ENCODE assay signal across 12 mouse cellular contexts in the genomic region with DNA sequence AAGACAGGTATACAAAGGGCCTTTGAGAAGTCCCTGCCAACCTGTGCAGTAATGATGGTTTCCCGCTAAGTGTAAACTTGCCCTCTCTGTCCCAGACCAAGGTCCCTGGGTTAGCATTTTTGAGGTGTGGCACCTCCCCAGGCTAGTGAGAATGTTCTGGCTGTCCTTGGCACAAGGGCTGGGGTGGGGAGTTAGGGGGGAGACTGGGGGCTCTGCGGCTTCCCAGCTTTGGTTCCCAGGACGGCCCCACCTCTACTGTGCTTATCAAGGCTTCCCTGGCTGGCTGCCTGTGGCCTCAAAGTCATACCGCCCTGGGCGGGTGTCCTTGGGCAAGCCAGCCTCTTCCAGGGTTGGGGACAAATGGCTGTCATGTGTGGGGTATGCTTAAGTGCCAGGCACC. TPM values are rescaled to one million over a fixed set of nuclear protein-coding genes. Genes with fewer than 3 reads are reported as not detected.
DNase-seq lines count a peak whose midpoint lies in the region; ATAC-seq and TF ChIP-seq lines count a peak whose summit lies in the region.
"Had no signal": no experiment of that assay in that cellular context is flagged by ENCODE, and none has a peak within 500 bp of the region (broad histone marks: within the 10 kb centered on the region; RNA-seq: fewer than 3 reads in every experiment).

No protein-coding gene starts in this region.

- H3K36me3 ChIP-seq in kidney, adult 2 months (ENCODE audit: control insufficient read depth, insufficient read depth, low read length) = no peaks in the 10 kb centered on the region
- H3K36me3 ChIP-seq in embryonic facial prominence, embryonic 10.5 days (replicated peaks) = no peaks in the 10 kb centered on the region
- no peaks in the 10 kb centered on the region for H3K36me3 ChIP-seq in intestine, embryonic 15.5 days
- no peaks in the 10 kb centered on the region for H3K36me3 ChIP-seq in forebrain, embryonic 13.5 days (ENCODE audit: poor library complexity, severe bottlenecking)
- H3K36me3 ChIP-seq: midbrain, embryonic 15.5 days had no signal

- no peaks in the 10 kb centered on the region for H3K27me3 ChIP-seq in kidney, adult 2 months (replicated peaks; ENCODE audit: control insufficient read depth, insufficient read depth, low read length)
- H3K27me3 ChIP-seq in embryonic facial prominence, embryonic 10.5 days (replicated peaks; ENCODE audit: low read depth, poor library complexity, severe bottlenecking) = peaks cover 4% of the 10 kb centered on the region; the same call in 1 of the 2 replicates
- H3K27me3 ChIP-seq in intestine, embryonic 15.5 days (replicated peaks) = no peaks in the 10 kb centered on the region
- no peaks in the 10 kb centered on the region for H3K27me3 ChIP-seq in forebrain, embryonic 13.5 days
- H3K27me3 ChIP-seq: midbrain, embryonic 15.5 days had no signal

- peak; percentile 34 for DNase-seq in kidney, adult 2 months
- DNase-seq in kidney, adult 8-10 months = no peak
- DNase-seq in embryonic facial prominence, embryonic 10.5 days (ENCODE audit: low spot score) = no peak
- DNase-seq in cerebellum, postnatal 25 days = no peak
- no peak for DNase-seq in cerebellum, adult 11 months
- DNase-seq: layer of hippocampus, postnatal 36 days; right cerebral cortex, adult 18-20 months had no signal

- H3K4me2 ChIP-seq in intestine, embryonic 15.5 days (replicated peaks) = no peak overlapping the region
- H3K4me2 ChIP-seq in forebrain, embryonic 13.5 days = no peak overlapping the region
- H3K4me2 ChIP-seq: midbrain, embryonic 15.5 days had no signal

- peaks cover 10% of the 10 kb centered on the region for H3K4me1 ChIP-seq in kidney, adult 2 months (ENCODE audit: control insufficient read depth, insufficient read depth, low read length)
- H3K4me1 ChIP-seq in embryonic facial prominence, embryonic 10.5 days = peaks cover 61% of the 10 kb centered on the region
- H3K4me1 ChIP-seq in intestine, embryonic 15.5 days (replicated peaks) = peaks cover 40% of the 10 kb centered on the region
- H3K4me1 ChIP-seq in forebrain, embryonic 13.5 days = peaks cover 15% of the 10 kb centered on the region
- H3K4me1 ChIP-seq: midbrain, embryonic 15.5 days had no signal

- TF ChIP-seq CTCF in kidney, adult 2 months (conservative IDR thresholded peaks at IDR 0.05; ENCODE audit: insufficient read depth, insufficient read length, low read depth, low read length) = no peak

- 60% methylated on average over 5 of the region's 5 CpGs for WGBS in kidney, adult 2 months
- WGBS in embryonic facial prominence, embryonic 10.5 days = 75% methylated on average over 5 of the region's 5 CpGs
- 48% methylated on average over 5 of the region's 5 CpGs for WGBS in intestine, embryonic 15.5 days
- 76% methylated on average over 5 of the region's 5 CpGs for WGBS in forebrain, embryonic 13.5 days

- H3K4me3 ChIP-seq in kidney, adult 2 months (ENCODE audit: insufficient read depth, low read depth, low read length) = no peak overlapping the region
- no peak overlapping the region for H3K4me3 ChIP-seq in embryonic facial prominence, embryonic 10.5 days
- no peak overlapping the region for H3K4me3 ChIP-seq in intestine, embryonic 15.5 days (replicated peaks)
- no peak overlapping the region for H3K4me3 ChIP-seq in forebrain, embryonic 13.5 days
- H3K4me3 ChIP-seq: midbrain, embryonic 15.5 days had no signal

- ATAC-seq in intestine, embryonic 15.5 days = peak; percentile 83
- ATAC-seq in megakaryocyte-erythroid progenitor cell, adult 5-6 weeks (replicated peaks; ENCODE audit: low FRiP score, low TSS enrichment, poor library complexity, severe bottlenecking) = peak; percentile 59
- ATAC-seq in forebrain, embryonic 13.5 days = no peak
- ATAC-seq: midbrain, embryonic 15.5 days had no signal

- H3K9me3 ChIP-seq in embryonic facial prominence, embryonic 10.5 days = no peaks in the 10 kb centered on the region
- H3K9me3 ChIP-seq in intestine, embryonic 15.5 days = no peaks in the 10 kb centered on the region
- H3K9me3 ChIP-seq in forebrain, embryonic 13.5 days (replicated peaks) = no peaks in the 10 kb centered on the region
- H3K9me3 ChIP-seq: midbrain, embryonic 15.5 days had no signal

- no peak for TF ChIP-seq POLR2A in kidney, adult 2 months (IDR thresholded peaks at IDR 0.05; ENCODE audit: low read depth, low read length)

- peak overlapping the region; percentile 48 for H3K27ac ChIP-seq in kidney, adult 2 months (ENCODE audit: insufficient read depth, low read depth, low read length)
- peak overlapping the region; percentile 67 for H3K27ac ChIP-seq in embryonic facial prominence, embryonic 10.5 days (replicated peaks)
- H3K27ac ChIP-seq in intestine, embryonic 15.5 days = peak overlapping the region; percentile 57
- H3K27ac ChIP-seq in forebrain, embryonic 13.5 days = no peak overlapping the region
- H3K27ac ChIP-seq: midbrain, embryonic 15.5 days had no signal

- no peak overlapping the region for H3K9ac ChIP-seq in intestine, embryonic 15.5 days
- H3K9ac ChIP-seq in forebrain, embryonic 13.5 days = no peak overlapping the region
- H3K9ac ChIP-seq: midbrain, embryonic 15.5 days had no signal

RNA-seq across cellular contexts. Expression of gene Kcnq1, which starts 16.0 kb away (rescaled TPM):
- polyA plus RNA-seq in kidney, adult 2 months (2012; rRNA removed) = 24.0 and 27.5 TPM in 2 replicates
- 1.0 and 1.5 TPM in 2 replicates for polyA plus RNA-seq in embryonic facial prominence, embryonic 10.5 days (2016; fragmentation: Nextera tagmentation; extraction: Ambion mirVana)
- 7.9 and 9.9 TPM in 2 replicates for polyA plus RNA-seq in intestine, embryonic 15.5 days (2015; fragmentation: Nextera tagmentation; extraction: Ambion mirVana)
- 0.46 TPM in 1 of 2 replicates, not detected in the other for total RNA-seq in megakaryocyte-erythroid progenitor cell, adult 5-6 weeks (2014; fragmentation: Nextera tagmentation)
- not detected in 2 replicates for total RNA-seq in megakaryocyte-erythroid progenitor cell, adult 5-6 weeks (2017)
- polyA plus RNA-seq in forebrain, embryonic 13.5 days (2015; fragmentation: Nextera tagmentation; extraction: Ambion mirVana) = 0.48 and 1.2 TPM in 2 replicates
- polyA plus RNA-seq: C2C12 had no signal

RNA-seq across cellular contexts. Expression of gene Trpm5, which starts 27.7 kb away (rescaled TPM):
- polyA plus RNA-seq in kidney, adult 2 months (2012; rRNA removed) = 0.03 TPM in 2 replicates
- polyA plus RNA-seq in embryonic facial prominence, embryonic 10.5 days (2016; fragmentation: Nextera tagmentation; extraction: Ambion mirVana) = 0.60 and 0.77 TPM in 2 replicates
- polyA plus RNA-seq in intestine, embryonic 15.5 days (2015; fragmentation: Nextera tagmentation; extraction: Ambion mirVana) = 8.2 and 9.8 TPM in 2 replicates
- total RNA-seq in megakaryocyte-erythroid progenitor cell, adult 5-6 weeks (2014; fragmentation: Nextera tagmentation) = 0.13 TPM in 1 of 2 replicates, not detected in the other
- 2.3 TPM in 1 of 2 replicates, not detected in the other for total RNA-seq in megakaryocyte-erythroid progenitor cell, adult 5-6 weeks (2017)
- 1.3 and 1.7 TPM in 2 replicates for polyA plus RNA-seq in forebrain, embryonic 13.5 days (2015; fragmentation: Nextera tagmentation; extraction: Ambion mirVana)
- total RNA-seq: layer of hippocampus, postnatal 36 days had no signal

RNA-seq across cellular contexts. Expression of gene Tssc4, which starts 53.1 kb away (rescaled TPM):
- polyA plus RNA-seq in kidney, adult 2 months (2012; rRNA removed) = 64.8 and 74.5 TPM in 2 replicates
- 130 and 132 TPM in 2 replicates for polyA plus RNA-seq in embryonic facial prominence, embryonic 10.5 days (2016; fragmentation: Nextera tagmentation; extraction: Ambion mirVana)
- polyA plus RNA-seq in intestine, embryonic 15.5 days (2015; fragmentation: Nextera tagmentation; extraction: Ambion mirVana) = 76.0 and 76.2 TPM in 2 replicates
- total RNA-seq in megakaryocyte-erythroid progenitor cell, adult 5-6 weeks (2014; fragmentation: Nextera tagmentation) = 36.9 and 58.7 TPM in 2 replicates
- total RNA-seq in megakaryocyte-erythroid progenitor cell, adult 5-6 weeks (2017) = 15.5 and 37.8 TPM in 2 replicates
- polyA plus RNA-seq in forebrain, embryonic 13.5 days (2015; fragmentation: Nextera tagmentation; extraction: Ambion mirVana) = 108 and 122 TPM in 2 replicates
